Mouse (Mus musculus): ENCODE measurements around the gene C7.
"Not testable (repeated sequence)": the region's sequence is repeated elsewhere in the genome, so short reads cannot be mapped to it uniquely, and the experiment has no call there.

Gene C7

DNA sequence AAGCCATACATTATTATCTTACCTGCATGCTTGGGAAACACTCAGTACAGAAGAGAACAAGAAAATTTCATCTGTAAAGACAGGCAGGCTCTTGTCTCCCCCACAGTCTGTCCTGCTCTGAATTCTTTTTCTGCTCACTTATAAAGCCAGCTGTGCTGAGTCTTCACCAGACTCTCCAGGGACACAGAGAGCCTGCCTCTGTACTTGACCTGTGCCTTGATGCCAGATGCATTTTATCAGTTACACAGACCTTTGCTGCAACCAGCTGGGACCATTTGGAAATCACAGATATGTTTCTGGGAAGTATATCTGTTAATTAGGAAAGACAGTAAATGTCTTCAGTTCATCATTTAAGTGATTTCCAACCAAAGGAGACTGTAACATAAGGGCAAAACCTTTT is at the start of gene C7:
C7 (minus strand) TSS at position 106 of the 400 bp plus-strand sequence.
- DNase-seq = no peak

DNA sequence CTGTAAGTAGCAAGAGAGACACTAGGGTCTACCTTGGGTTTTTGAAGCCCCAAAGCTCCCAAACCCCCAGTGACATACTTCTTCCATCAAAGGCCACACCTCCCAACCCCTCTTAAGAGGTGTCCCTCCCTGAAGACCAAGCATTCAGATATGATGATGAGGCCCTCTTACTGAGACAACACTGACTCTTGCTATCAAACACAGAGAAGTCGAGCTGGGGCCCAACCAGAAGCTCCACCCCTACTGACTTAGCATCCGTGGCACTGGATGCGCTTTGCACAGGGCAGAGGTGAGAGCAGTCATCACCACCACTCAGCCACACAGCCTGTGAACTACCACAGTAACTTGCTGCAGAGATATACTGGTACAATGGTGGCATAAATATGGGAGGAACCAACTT is 49.1 kb upstream of the C7 start:
- DNase-seq = peak; percentile 74

DNA sequence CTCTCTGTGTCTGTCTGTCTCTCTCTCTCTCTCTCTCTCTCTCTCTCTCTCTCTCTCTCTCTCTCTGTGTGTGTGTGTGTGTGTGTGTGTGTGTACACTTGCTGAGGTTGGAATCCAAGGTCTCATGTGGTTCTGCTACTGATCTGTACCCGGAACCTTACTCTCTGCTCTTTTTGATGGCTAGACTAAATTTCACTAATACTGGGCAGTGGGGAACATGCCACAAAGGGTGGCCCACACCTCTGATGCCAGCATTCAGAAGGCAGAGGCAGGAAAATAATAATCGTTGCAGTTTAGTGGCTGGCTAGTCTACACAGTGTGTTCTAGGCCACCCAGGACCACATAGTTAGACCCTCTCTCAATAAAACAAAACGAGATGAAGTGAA is 45.1 kb upstream of the C7 start:
- DNase-seq = no peak

DNA sequence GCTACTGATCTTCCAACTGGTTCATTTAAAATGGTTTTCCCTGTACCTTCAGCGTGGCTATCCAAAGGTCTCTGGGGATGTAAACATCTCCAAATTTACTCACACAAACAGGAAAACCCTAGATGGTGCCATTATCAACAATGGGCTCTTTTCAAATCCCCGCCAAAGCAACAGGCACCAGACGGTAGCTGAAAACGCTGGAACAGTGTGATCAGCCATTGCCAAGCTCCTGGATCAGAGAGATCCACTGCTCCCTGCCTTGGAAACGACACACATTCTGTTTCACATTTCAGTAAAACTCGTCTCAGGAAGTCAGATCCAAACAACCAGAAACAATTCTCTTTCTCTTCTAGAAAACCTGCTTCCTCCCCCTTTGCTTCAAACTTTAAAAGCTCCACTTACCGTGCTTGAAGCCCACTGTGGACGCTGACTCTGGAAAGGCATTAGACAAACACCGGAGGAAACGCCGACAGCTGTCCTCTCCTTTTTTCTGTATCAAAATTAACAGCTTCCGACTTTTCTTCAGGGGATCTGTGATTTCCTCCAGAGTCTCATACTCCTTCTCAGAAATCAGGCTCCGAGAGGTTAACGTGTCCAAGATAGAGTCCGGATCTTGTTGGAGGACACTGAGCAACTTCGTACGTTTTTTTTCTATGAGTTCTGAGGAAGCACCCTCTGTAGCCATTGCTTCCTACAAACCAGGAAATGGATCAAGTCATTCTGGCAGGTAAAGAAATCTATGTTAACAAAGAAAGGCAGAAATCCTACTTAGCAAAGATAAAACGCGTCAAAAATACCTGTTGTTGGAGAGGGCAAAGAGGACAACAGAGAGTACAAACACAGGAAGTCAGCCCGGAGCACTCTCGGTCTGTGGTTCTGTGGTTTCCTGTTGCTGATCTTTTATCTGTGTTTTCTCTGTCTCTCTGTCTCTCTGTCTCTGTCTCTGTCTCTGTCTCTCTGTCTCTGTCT is 44.4 kb upstream of the C7 start, which contains the start of gene Card6:
Card6 (minus strand) TSS at position 854 of the 969 bp plus-strand sequence.
- no peak for DNase-seq

DNA sequence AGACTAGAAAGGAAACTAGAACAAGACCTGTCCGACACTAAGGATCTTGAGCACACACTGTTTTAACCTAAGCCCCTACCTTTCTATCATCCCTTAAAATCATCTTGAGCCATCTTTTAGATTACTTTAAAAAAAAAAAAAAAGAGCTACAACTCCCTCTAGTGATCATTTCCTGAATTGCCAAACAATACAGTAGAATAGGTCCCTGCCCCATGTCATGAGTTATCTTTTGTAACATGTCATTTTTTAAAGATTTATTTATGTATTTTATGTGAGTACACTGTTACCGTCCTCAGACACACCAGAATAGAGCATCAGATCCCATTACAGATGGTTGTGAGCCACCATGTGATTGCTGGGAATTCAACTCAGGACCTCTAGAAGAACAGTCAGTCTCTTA is 42.8 kb upstream of the C7 start:
- no peak for DNase-seq

DNA sequence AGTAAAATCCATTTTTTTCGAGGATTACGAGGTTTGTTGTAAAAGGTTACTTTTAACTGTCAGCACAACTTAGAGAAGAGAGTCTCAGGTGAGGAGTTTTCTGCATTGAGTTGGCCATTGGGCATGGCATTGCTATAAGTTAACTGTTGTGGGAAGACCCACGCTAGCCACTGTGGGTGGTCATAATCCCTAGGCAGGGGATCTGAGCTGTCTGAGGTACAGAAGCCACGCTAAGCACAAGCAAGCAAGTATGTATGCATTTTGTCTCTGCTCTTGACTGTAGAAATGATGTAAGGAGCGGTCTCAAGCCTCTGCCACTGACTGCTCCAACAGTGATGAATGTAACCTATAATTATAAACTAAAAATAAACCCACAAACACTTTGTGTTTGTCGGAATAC is 42.4 kb upstream of the C7 start:
- no peak for DNase-seq

DNA sequence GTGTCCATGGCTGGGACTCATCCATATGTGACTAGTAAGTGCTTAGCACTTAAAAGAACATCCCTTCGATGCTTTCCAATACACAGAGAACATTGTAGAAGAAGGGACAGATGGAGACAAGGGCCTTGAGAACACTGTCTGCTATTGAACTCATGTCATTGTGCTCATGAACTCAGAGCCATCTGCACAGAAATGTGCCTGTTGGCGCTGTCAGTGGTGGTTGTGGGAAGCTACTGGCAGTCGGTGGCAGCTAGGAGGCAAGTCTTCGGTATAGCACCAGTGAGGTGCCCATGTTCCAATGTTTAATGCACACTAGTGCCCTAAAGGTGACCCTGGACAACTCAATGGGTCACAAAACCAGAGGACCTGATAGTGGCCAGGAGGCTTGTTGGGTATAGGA is 38.8 kb upstream of the C7 start:
- DNase-seq = no peak

DNA sequence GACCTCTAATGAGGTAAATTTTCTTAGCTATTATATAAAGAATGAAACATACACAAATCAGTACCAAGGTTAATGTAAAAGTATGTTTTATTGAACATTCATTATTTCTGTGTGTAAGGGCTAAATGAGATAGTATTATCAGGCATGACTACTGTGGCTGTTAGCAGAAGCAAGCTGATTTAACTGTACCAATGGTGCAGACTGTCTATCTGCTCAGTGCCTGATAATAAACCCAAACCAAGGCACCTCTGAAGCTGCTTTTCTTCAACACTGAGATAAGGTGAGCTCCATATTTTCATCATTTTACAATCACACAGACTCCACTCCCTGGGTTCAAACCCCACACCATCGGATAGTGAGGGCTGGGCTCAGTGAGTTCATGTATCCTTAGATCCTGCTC is 33.8 kb upstream of the C7 start:
- DNase-seq = no peak

DNA sequence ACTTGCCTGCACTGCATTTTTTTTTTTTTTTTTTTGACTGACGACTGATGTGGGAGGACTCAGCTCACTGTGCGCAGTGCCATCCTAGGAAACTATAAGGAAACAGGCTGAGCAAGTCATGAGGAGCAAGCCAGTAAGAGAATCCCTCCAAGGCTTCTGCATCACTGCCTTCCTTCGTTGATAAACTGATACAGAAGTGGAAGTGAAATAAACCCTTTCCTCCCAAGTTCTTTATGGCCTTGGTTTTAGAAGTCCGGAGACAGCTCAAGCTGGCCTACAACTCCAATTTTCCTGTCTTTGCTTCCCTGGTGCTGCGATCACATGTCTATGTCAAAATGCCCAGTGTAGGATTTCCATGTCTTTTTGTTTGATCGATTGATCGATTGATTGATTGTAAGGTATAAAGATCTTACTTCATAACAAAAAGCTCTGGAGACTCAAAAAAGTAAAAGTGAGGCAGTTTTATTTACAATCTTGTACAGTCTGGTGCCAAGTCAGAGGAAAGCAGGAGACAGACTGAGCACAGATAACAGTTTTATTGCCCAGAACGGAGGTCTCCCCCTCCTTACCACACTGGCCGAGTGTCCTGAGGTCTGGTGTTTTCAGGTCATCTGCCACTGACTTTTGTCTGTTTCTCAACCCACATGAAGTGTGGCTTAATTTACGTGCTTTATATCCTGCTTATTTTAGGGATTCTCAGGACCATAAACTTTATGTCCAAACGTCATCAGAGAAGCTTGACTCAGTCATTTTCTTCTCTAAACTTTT is 32.2 kb upstream of the C7 start:
- no peak for DNase-seq

DNA sequence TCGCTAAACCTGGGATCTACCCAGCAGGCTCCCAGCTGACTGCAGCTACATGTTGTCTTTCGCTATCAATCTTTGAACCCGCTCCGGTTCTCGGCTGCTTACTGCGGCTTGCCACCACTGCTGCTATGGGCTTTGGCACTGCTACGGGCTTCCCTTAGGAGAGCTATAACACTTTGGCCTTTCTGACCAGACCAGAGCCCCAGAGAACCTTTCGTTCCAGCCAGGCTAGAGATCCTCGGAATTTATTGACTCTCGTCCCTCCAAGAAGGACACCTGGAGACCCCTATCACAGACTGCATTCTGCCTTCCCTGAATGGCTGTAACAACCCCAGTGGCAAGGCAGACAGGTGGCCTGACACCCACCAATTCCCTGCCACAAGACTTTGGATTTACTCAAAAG is 26.6 kb upstream of the C7 start:
- no peak for DNase-seq

DNA sequence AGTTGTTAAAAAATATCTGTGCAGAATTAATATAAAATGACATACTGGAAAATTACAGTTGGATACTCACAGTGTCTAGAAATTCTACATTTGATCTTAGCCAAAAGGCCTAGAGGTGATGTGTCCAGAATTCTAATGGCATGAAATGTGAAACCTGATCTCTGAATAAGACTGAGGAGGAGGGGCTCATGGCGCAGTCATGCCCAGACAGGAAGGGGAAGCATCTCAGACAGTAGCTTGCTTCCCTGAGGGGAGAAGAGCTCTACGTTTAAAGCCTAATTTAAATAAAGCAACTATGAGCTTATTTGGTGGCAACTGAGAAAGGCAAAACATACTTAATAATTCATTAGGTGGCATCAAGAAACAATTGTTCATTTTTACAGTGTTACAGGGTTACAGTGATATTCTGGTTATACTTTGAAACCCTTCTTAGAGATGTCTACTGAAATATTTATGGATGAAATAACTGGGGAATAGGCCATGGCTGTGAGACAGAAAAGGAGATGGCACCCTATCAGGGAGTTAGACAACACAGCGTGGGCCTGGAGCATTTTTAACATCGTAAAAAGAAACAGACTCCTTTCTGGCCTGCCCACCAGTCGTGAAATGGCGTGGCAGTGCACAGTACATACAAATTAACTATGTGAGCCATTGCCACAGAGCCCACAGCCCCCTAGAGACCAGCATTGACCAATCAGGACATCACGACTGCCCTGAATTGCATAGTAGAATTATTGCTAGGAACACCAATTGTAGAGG is 25.5 kb upstream of the C7 start:
- DNase-seq = no peak

DNA sequence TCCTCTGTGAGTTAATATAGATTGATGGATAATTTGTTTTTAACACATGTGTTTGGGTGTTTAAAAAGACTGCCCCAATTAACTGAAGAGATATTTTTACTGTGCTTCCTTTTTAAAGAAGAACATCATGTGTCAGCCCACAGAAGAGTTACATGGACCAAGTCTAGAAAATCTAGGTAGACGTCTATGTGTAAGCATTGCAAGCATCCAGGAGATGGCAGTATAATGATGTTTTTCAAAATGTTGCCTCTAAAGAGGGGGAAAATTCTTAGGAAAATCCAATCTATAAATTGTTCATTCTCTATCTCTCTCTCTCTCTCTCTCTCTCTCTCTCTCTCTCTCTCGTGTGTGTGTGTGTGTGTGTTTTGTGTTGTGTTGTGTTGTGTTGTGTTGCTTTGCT is 22.6 kb upstream of the C7 start:
- DNase-seq = no peak

DNA sequence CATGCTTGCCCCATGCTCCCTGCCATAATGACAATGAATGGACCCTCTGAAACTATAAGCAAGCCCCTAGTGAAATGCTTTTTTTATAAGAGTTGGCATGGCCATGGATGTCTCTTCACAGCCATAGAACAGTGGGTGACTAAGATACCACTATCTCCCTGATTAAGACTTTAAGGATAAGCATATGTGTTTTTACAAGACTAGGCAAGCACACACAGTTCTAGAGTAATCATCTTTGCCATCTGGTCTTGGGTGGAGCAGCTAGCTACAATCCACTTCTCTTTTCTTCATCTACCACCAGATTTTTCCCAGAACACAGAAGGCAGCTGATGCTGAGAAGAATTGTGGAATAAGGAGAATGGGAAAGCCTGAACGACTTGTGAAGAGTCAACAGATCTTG is 17.7 kb upstream of the C7 start:
- no peak for DNase-seq

DNA sequence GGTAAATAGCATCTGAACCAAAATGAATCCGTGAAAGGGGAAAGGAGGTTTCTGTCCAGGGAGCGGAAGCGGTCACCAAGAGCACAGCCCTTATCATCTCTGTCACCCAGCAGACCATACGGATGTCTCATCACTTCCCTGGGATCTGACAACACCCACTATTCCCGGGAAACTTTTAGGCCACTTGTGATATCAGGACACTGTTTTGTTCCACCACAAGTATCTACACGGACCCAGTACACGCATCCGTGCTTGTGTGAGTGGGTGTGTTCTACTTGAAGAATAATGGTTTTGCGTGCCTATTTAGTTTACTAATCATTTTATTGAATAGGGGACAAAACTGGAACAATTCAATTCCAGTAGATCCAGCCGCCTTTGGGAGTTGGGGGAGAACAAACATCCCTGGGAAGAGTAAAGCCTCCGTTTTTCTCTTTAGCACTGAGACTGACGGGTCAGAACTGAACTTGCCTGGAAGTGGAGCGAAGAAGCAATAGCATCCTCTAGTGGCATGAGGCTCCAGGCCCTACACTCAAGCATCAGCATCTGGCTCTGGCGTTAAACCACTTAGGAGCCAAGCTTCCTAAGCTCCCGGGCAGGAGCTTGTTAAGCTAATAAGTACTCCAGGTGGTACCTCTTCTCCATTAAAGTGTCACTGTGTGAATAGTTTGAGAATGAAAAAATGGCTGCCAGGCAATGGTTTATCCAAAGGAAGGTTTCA is 5.4 kb upstream of the C7 start:
- DNase-seq = peak; percentile 7

DNA sequence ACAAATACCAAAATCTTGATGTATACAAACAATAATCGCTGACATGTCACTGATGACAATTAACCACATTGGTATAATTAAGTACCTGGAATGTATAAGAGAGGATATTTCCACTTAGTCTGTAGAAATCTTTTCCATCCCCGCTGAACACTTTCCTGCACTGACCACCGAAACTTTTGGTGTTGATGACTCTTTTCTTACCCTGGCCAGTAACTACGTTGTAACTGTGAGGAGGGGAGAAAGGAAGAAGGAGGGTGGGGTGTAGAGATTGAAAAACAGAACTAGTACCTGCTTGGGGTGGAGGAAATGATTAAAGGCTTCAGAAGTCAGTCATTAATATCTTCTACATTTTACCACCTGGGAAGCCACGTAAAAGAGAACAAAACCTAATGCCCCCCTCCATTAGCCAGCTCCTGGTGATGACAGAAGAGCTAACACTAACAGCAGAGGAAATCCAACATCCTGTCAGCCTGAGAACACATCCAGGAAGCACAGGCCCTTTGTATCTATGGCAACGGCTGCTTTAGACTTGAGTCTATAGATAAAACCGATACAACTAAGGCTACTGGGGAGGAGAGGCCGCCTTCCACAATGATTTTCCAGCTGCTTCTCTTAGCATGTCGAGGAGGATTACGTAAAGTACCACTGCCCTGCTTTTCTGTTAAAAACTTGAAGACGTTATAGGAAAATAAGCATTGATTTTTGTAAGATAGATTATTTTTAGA is 17.8 kb downstream of the C7 start:
- DNase-seq = no peak

DNA sequence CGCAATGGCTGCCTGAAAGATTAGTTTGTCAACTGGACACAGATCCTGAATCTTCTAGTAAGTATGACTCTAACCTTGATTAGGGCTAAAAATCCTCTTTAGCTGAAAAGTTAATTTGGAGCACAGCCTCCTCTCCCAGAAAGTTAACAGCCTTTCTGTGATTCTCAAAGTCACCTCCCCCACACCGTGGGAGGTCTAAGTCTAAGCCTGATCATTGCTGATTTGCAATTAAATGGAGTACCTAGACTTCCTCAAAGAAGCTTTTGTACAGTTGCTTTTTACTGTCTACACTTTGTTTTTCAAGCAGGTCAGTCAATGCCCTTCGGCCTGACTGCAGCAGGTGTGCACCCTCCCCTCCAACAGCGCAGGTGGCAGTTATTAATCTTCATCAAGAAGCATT is 34.3 kb downstream of the C7 start:
- DNase-seq = no peak

DNA sequence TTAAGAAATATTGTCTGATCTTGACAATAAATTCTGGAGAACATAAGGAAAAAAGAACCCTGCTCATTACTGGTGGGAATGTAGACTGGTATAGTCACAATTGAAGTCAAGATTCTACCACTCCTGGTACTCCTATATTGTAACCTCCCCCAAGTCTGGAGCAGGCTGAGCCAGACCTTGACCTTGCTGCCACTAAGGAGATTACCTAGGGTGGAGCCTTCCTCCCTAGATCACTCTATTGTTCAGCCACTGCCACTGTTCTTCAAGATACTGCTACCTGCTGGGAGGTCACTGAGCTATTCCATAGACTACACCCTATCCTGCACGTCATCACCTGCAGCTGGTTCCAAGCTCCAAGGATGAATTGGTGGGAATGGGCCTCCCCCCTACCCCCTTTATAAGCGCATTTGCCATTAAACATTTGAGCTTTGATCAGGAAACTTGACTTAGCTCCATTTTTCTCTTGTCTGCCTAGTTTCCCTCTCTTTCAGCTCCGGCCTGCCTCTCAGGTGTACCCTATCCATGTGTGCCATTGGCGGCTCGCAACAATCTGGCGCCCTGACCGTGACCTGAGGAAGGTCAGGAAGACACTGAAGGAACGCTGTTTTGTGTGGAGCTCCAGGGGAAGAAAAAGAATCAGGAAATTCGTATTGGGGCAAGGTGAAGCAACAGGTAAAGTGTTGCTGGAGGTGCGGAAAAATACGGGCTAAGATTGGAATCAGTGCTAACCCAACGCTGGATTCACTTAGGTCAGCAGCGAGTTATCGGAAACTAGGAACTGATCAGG is 39.9 kb downstream of the C7 start:
- not testable (repeated sequence) for DNase-seq

DNA sequence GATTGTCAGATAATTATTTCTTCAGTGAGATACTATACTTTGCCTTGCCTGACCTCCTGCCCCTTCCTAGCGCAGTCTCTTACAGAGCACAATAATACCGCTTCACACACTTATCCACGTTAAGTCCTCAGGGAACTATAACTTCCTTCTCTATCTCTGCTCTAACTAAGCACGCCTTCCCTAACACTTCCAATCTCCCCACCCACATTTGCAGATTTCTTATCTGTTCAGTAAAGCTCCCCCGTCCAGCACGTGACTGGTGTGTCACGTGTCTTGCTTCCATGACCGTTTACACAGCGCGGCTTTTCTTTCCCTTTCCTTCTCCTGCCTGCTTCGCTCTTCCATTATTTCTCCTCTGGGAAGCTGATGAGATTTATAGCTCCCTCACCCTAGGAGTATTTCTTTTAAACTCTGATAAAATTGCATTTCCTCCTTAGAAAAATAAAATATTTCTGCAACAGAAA is 53.9 kb downstream of the C7 start:
- no peak for DNase-seq

DNA sequence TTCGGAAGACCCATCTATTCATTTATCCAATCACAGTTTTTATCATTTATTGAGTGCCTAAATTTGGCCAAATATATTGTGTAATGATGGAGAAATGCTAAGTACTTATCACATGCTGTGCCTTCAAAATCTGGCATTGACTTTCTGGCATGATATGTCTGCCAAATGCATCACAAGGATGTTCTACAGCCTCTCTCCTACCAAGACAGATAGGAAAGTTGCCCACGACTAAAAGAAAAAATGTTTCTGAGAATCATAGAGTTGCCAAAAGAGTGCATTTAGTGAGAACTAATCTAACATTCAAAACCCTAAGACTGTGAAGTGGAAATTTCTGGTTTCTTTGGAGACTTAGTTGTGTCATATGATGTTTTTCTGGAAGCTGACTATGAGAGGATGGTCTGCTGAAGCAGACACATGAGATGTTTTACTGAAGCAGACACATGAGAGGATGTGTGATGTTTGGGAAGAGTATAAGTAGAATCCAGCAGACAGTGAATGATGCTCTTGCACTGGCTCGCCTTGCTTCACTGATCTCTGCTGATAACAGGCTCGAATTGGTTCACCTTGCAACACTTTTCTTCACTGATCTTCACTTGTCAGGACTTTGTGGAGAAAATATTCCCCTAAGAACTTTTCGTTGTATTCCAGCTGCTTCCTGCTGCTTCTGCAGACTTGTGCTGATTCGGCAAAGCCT is 59.9 kb downstream of the C7 start:
- DNase-seq = no peak

DNA sequence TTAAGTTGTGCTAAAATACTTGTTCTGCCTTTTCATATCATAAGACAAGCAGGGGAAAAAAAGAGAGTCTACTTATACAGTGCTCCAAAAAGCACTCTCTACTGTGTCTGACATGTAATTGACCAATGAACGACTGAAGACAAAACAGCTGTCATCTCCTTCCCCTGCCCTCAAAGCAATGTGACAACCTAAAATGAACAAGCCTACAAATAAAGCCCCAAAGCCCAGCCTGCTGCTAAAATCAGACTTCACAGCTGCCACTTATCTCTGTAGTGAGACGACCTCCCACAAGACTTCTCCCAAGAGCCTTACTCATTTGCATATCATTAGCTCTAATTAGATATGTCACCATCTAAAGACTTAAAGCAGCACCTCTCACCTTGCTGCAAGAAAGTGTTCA is 60.6 kb downstream of the C7 start:
- DNase-seq = no peak

All from liver (tissue).